Mouse (Mus musculus) heart, adult 2 months (tissue): ENCODE measurements around the gene Acadvl.

ENCODE experiments used
- CTCF ChIP-seq: fragments of 200-600 bp; IDR thresholded peaks from 2 replicates; pipeline ENCODE4 v1.8.1; 2022; ENCODE audit warnings: antibody characterized with exemption, mild to moderate bottlenecking, moderate library complexity
- EP300 ChIP-seq: fragments of 200-500 bp; IDR thresholded peaks from 2 replicates; pipeline ENCODE4 v1.6.1; 2011; ENCODE audit warnings: low read depth, low read length, control low read depth; ENCODE audit not compliant: insufficient read depth

DNA sequence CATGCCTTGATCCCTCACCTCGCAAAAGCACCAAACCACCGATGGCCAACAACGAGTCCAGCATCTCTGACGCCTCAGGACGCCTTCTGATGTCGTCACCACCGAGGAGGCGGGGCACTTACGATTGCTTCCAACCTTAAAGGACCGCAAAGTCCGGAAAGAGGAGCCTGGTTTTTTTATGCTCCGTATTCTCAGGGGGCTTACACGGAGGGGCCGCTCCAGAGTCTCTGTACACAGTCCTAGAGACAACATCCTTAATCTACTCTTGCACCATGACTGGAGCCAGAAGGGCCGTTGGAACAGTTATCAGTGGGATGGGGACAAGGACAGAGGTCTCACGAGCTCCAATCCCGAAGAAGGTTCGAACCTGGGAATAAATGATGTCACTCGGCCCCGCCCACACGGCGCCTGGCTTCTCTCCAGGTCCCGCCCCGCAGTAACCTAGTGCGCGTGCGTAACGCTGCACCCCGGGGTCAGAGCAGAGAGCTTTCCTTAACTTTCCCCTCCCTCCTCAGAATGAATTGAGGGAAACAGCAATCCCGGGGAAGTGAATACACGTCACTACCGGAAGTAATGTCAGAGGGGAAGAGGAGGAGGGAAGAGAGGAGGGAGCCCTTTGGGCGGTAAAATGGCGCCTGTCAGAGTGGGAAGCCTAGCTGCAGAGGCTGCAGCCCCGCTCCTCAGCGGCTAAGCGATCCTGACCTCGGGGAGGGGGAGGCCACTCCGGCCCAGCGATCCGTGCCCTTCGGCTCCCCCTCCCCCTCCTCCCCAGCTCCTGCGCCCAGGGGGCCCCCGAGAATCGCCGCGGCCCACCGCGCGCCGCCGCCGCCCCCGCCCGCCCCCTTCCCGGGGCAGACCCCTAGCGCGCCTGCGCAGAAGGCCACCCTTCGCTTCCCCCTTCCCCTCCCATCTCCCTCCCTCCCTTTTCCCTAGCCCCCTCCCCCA lies 34.7 kb downstream of the Acadvl start:
- TF ChIP-seq CTCF: no peak
- peak; percentile 56; the same call in 1 of the 2 replicates for TF ChIP-seq EP300
